Mouse (Mus musculus) bone marrow, adult 2 months (tissue): ENCODE measurements around the gene Gramd1b.

Experiments
- CTCF ChIP-seq: fragments of 200-500 bp; IDR thresholded peaks from 2 replicates; pipeline ENCODE4 v1.5.1; 2011; ENCODE audit warnings: low read length, control low read depth; ENCODE audit not compliant: control insufficient read depth, insufficient read depth
- POLR2A ChIP-seq: fragments of 200-500 bp; IDR thresholded peaks from 2 replicates; pipeline ENCODE4 v1.6.1; 2011; ENCODE audit warnings: low read depth, mild to moderate bottlenecking, control low read depth, low read length, borderline replicate concordance; ENCODE audit not compliant: control insufficient read depth

GRCm38 (mm10) chr9:40410895-40411294, 120.3 kb downstream of the Gramd1b start:
- no peak for TF ChIP-seq CTCF
- no peak for TF ChIP-seq POLR2A
